Mouse (Mus musculus) midbrain, embryonic 13.5 days (tissue): ENCODE measurements around the gene Mettl13. TPM values are rescaled to one million over a fixed set of nuclear protein-coding genes. Genes with fewer than 3 reads are reported as not detected.

ENCODE experiments used
- ATAC-seq: fragments of 200-750 bp; cut with Nextera tagmentation; 2 replicates; pipeline ENCODE4 v1.8.0; 2017; ENCODE audit warnings: mild to moderate bottlenecking, moderate TSS enrichment, moderate library complexity
- H3K27ac ChIP-seq: fragments of 300-500 bp; sonication (generic); 2 replicates; pipeline ENCODE4 v1.5.1; 2015; ENCODE audit warnings: inconsistent platforms, mild to moderate bottlenecking, moderate library complexity
- H3K27me3 ChIP-seq: fragments of 300-500 bp; sonication (generic); 2 replicates; pipeline ENCODE4 v1.6.1; 2015; ENCODE audit warnings: mild to moderate bottlenecking, inconsistent platforms
- H3K36me3 ChIP-seq: fragments of 300-500 bp; sonication (generic); 2 replicates; pipeline ENCODE4 v1.6.1; 2015; ENCODE audit warnings: mild to moderate bottlenecking, inconsistent platforms
- H3K4me1 ChIP-seq: fragments of 300-500 bp; sonication (generic); replicated peaks from 2 replicates; pipeline ENCODE4 v1.6.1; 2015; ENCODE audit warnings: inconsistent platforms
- H3K4me2 ChIP-seq: fragments of 300-500 bp; sonication (generic); replicated peaks from 2 replicates; pipeline ENCODE4 v1.6.1; 2015; ENCODE audit warnings: moderate library complexity, mild to moderate bottlenecking, inconsistent platforms
- H3K4me3 ChIP-seq: fragments of 300-500 bp; sonication (generic); replicated peaks from 2 replicates; pipeline ENCODE4 v1.5.1; 2015; ENCODE audit warnings: mild to moderate bottlenecking, inconsistent platforms
- H3K9ac ChIP-seq: fragments of 300-500 bp; sonication (generic); replicated peaks from 2 replicates; pipeline ENCODE4 v1.6.1; 2015; ENCODE audit warnings: mild to moderate bottlenecking, inconsistent platforms
- H3K9me3 ChIP-seq: fragments of 300-500 bp; sonication (generic); 2 replicates; pipeline ENCODE4 v1.6.1; 2016; ENCODE audit warnings: mild to moderate bottlenecking, inconsistent platforms
- WGBS: fragments of 180-500 bp; shearing (Covaris S2); methylation state at CpG from one replicate; pipeline ENCODE4 v1.1.7; 2015; 5-methylcytosine and 5-hydroxymethylcytosine counted together
- polyA plus RNA-seq: library from polyadenylated mRNA; unstranded; fragments of >200 nt; fragmentation: Nextera tagmentation; extraction: Ambion mirVana; gene quantifications from 2 replicates; pipeline ENCODE4 v1.2.1, GENCODE M21; 2015

Mettl13 gene
- polyA plus RNA-seq = 20.0 and 21.5 TPM in 2 replicates

- peak within 1 kb of the TSS; percentile 81 for H3K4me3 ChIP-seq
Observed at GRCm38 (mm10) chr1:162548016-162548916, at the start of gene Mettl13. Gene Mettl13, minus strand, starts transcription at chr1:162548551.

GRCm38 (mm10) chr1:162597379-162598102, 49.2 kb upstream of the Mettl13 start:
- H3K4me1 ChIP-seq = no peaks in the 10 kb centered on the region; the same call in 1 of the 2 replicates

More at GRCm38 (mm10) chr1:162548016-162548916, at the start of gene Mettl13:
- peak within 1 kb of the TSS; percentile 90 for H3K4me2 ChIP-seq
- peaks cover 28% of the 10 kb centered on the region for H3K36me3 ChIP-seq
- H3K9me3 ChIP-seq = no peaks in the 10 kb centered on the region
- H3K27ac ChIP-seq = peak within 1 kb of the TSS; percentile 83
- peak within 1 kb of the TSS; percentile 78 for H3K9ac ChIP-seq
- H3K4me1 ChIP-seq = peaks cover 20% of the 10 kb centered on the region
- under 1% methylated on average over 52 of the region's 52 CpGs for WGBS
- no peaks in the 10 kb centered on the region for H3K27me3 ChIP-seq
- ATAC-seq = peak; percentile 99

GRCm38 (mm10) chr1:162590415-162590997, 42.2 kb upstream of the Mettl13 start:
- Histone ChIP-seq H3K9ac (no peak overlapping the region), H3K4me3 (no peak overlapping the region), H3K36me3 (peaks cover 7% of the 10 kb centered on the region), H3K4me1 (peaks cover 11% of the 10 kb centered on the region), H3K27ac (no peak overlapping the region), H3K4me2 (no peak overlapping the region), H3K9me3 (no peaks in the 10 kb centered on the region), H3K27me3 (no peaks in the 10 kb centered on the region)
- ATAC-seq = peak; percentile 57
- WGBS = 68% methylated on average over 8 of the region's 8 CpGs

More at GRCm38 (mm10) chr1:162597379-162598102, 49.2 kb upstream of the Mettl13 start:
- Histone ChIP-seq H3K4me2 (no peak overlapping the region), H3K9me3 (no peaks in the 10 kb centered on the region), H3K36me3 (peaks cover 24% of the 10 kb centered on the region), H3K4me3 (no peak overlapping the region), H3K27me3 (no peaks in the 10 kb centered on the region), H3K9ac (no peak overlapping the region), H3K27ac (no peak overlapping the region)
- no peak for ATAC-seq
- WGBS = 94% methylated on average over 3 of the region's 3 CpGs

- Histone ChIP-seq H3K9ac (no peak overlapping the region), H3K9me3 (no peaks in the 10 kb centered on the region), H3K4me3 (no peak overlapping the region), H3K27me3 (no peaks in the 10 kb centered on the region), H3K4me2 (no peak overlapping the region), H3K27ac (peak overlapping the region; percentile 64), H3K36me3 (peaks cover 11% of the 10 kb centered on the region), H3K4me1 (peaks cover 11% of the 10 kb centered on the region)
- 6% methylated on average over 9 of the region's 9 CpGs for WGBS
- ATAC-seq = peak; percentile 96
Observed at GRCm38 (mm10) chr1:162589443-162589842, 41.1 kb upstream of the Mettl13 start.

DNA sequence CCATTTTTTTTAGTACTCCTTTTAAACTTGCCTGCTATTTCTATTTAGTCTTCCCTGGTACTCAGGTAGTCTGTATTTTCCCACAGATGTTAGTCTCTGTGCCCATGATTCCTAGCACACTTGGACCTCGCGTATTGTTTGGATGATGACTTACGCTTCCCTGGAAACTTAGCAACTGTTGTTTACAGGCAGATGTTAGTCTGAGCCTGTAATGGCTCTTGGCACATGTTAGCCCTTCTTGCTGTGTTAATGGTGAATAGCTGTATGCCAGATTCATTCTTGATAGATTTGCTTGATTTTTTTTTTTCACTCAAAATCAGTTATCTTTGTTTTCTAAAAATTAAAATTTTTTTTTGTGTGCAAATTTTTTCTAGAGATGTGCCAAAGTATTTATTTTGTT, 40.3 kb upstream of the Mettl13 start:
- H3K27me3 ChIP-seq = no peaks in the 10 kb centered on the region
- no peak overlapping the region for H3K4me2 ChIP-seq
- H3K36me3 ChIP-seq = peaks cover 14% of the 10 kb centered on the region
- H3K27ac ChIP-seq = no peak overlapping the region
- H3K9me3 ChIP-seq = no peaks in the 10 kb centered on the region
- peaks cover 11% of the 10 kb centered on the region for H3K4me1 ChIP-seq
- no peak for ATAC-seq
- 81% methylated on average over 3 of the region's 3 CpGs for WGBS
- H3K4me3 ChIP-seq = no peak overlapping the region
- no peak overlapping the region for H3K9ac ChIP-seq

DNA sequence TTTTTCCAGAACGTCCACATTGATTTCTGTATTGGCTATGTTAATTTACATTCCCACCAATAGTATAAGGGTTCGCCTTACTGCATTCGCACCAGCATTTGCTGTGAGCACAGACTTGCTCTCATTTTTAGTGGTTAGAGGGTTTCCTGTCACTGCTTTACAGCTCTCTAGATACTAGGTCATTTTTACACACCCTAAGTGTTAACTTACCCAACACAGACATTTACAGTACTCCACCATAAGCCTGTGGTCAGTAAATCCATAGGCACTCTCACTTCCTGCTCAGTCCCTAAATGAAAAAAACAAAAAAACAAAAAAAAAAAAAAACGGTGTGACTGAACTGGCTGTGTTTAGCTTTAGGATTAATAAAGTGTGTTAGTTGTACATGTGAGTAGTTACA, 37.9 kb upstream of the Mettl13 start:
- Histone ChIP-seq H3K27ac (no peak overlapping the region), H3K4me3 (no peak overlapping the region), H3K36me3 (peaks cover 16% of the 10 kb centered on the region), H3K27me3 (no peaks in the 10 kb centered on the region), H3K4me2 (no peak overlapping the region), H3K9me3 (no peaks in the 10 kb centered on the region), H3K9ac (no peak overlapping the region), H3K4me1 (peaks cover 11% of the 10 kb centered on the region)
- 87% methylated on average over 4 of the region's 4 CpGs for WGBS
- no peak for ATAC-seq

DNA sequence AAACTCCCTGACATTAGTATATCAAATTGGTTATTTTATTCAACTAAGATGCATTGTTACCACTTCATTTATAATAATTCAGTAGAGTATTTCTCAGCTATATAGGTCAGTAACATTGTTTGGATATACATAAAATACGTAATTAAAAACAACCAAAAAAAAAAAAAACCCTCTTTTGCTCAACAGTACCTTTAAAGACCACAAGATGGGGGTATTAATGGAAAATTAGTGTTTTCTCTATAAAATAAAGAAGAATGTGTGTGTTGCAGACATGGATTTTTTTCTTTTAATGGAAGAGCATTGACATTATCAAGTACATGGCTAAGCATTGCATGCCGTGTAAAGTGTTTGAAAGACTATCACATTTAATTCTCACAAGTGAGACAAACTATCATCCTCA, 34.5 kb upstream of the Mettl13 start:
- Histone ChIP-seq H3K4me2 (no peak overlapping the region), H3K4me1 (no peaks in the 10 kb centered on the region), H3K9me3 (no peaks in the 10 kb centered on the region), H3K36me3 (peaks cover 30% of the 10 kb centered on the region), H3K4me3 (no peak overlapping the region), H3K27ac (no peak overlapping the region), H3K9ac (no peak overlapping the region), H3K27me3 (no peaks in the 10 kb centered on the region)
- ATAC-seq = no peak
- 88% methylated on average over 2 of the region's 2 CpGs for WGBS

DNA sequence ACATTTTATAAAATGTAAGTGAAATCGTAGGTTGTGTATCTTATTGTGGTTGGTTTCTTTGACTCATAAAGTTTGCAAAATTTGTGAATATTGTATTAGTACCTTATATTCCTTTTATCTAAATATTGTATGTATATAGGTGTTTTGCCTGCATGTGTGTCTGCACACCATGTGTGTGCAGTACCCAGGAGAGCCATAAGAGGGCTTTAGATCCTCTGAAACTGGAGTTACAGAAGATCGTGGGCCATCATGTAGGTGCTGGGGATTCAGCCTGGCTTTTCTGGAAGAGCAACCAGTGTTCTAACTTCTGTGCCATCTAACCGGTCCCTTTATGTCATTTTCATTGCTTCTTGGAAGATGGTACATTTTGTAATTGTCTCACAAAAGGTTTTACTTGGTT, 26.7 kb upstream of the Mettl13 start:
- Histone ChIP-seq H3K4me1 (peaks cover 12% of the 10 kb centered on the region), H3K9ac (no peak overlapping the region), H3K4me2 (no peak overlapping the region), H3K36me3 (peaks cover 46% of the 10 kb centered on the region), H3K9me3 (no peaks in the 10 kb centered on the region), H3K4me3 (no peak overlapping the region), H3K27me3 (no peaks in the 10 kb centered on the region), H3K27ac (no peak overlapping the region)
- WGBS = 95% methylated on average over 3 of the region's 3 CpGs
- ATAC-seq = no peak

GRCm38 (mm10) chr1:162570931-162571601, 22.7 kb upstream of the Mettl13 start:
- Histone ChIP-seq H3K27me3 (no peaks in the 10 kb centered on the region), H3K4me3 (peak overlapping the region; percentile 83), H3K4me2 (peak overlapping the region; percentile 67), H3K9ac (peak overlapping the region; percentile 89), H3K27ac (peak overlapping the region; percentile 91), H3K4me1 (peaks cover 19% of the 10 kb centered on the region), H3K36me3 (peaks cover 16% of the 10 kb centered on the region), H3K9me3 (no peaks in the 10 kb centered on the region)
- WGBS = 1% methylated on average over 46 of the region's 46 CpGs
- no peak for ATAC-seq

GRCm38 (mm10) chr1:162570260-162570748, 22.0 kb upstream of the Mettl13 start, which contains the start of gene Vamp4:
Gene Vamp4, plus strand, starts transcription at chr1:162570515.
- under 1% methylated on average over 35 of the region's 43 CpGs for WGBS
- no peaks in the 10 kb centered on the region for H3K9me3 ChIP-seq
- H3K4me1 ChIP-seq = peaks cover 19% of the 10 kb centered on the region
- H3K4me3 ChIP-seq = peak within 1 kb of the TSS; percentile 83
- H3K27ac ChIP-seq = peak within 1 kb of the TSS; percentile 91
- peak within 1 kb of the TSS; percentile 67 for H3K4me2 ChIP-seq
- ATAC-seq = peak; percentile 98
- H3K36me3 ChIP-seq = peaks cover 12% of the 10 kb centered on the region
- H3K9ac ChIP-seq = peak within 1 kb of the TSS; percentile 89
- no peaks in the 10 kb centered on the region for H3K27me3 ChIP-seq

DNA sequence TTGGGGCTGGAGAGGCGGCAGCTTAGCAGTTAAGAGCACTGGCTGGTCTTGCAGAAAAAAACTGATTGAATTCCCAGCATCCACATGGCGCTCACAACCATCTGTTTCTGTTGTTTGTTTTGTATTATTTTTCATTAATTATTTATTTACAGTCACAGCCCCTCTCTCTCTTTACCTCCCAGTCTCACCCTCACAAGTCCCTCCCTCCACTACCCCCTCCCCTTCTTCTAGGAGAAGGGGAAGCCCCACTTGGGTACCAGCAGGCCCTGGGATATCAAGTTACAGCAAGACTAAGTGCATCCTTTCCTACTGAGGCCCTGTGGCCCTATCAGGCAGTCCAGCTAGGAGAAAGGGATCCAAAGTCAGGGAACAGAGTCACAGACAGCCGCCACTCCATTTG, 19.0 kb upstream of the Mettl13 start:
- H3K36me3 ChIP-seq = no peaks in the 10 kb centered on the region
- H3K9me3 ChIP-seq = no peaks in the 10 kb centered on the region
- ATAC-seq = no peak
- H3K9ac ChIP-seq = no peak overlapping the region
- no peak overlapping the region for H3K27ac ChIP-seq
- H3K4me1 ChIP-seq = peaks cover 15% of the 10 kb centered on the region
- no peak overlapping the region for H3K4me3 ChIP-seq
- H3K4me2 ChIP-seq = no peak overlapping the region
- 36% methylated on average over 3 of the region's 3 CpGs for WGBS
- H3K27me3 ChIP-seq = no peaks in the 10 kb centered on the region
